Mouse (Mus musculus): ENCODE results near the gene U2af1. TPM values are rescaled to one million over a fixed set of nuclear protein-coding genes. Genes with fewer than 3 reads are reported as not detected.

The U2af1 gene
- polyA plus RNA-seq, 1 experiment from 2014 or later: 162 TPM

GRCm38 (mm10) chr17:31636942-31637811 lies 21.5 kb downstream of the U2af1 start, which contains the start of gene Cbs:
Gene Cbs, minus strand, starts transcription at chr17:31637238.
- Histone ChIP-seq H3K27ac (ENCODE audit: low read depth) (no peak within 1 kb of the TSS), H3K9me3 (ENCODE audit: control insufficient read depth, low read length) (no peaks in the 10 kb centered on the region), H3K4me2 (ENCODE audit: low read length) (peak within 1 kb of the TSS; percentile 100), H3K9ac (ENCODE audit: low read length) (peak within 1 kb of the TSS; percentile 42; the same call in 1 of the 2 replicates), H3K27me3 (replicated peaks; ENCODE audit: control insufficient read depth, insufficient read depth, low read length) (peaks cover 21% of the 10 kb centered on the region), H3K4me3 (ENCODE audit: low read depth, low read length) (peak within 1 kb of the TSS; percentile 48), H3K4me1 (replicated peaks; ENCODE audit: control insufficient read depth, insufficient read depth, low read length) (peaks cover 8% of the 10 kb centered on the region), H3K36me3 (ENCODE audit: control insufficient read depth, insufficient read depth, low read length) (no peaks in the 10 kb centered on the region)
- 2% methylated on average over 59 of the region's 61 CpGs for WGBS
- DNase-seq (ENCODE audit: low spot score) (peak; percentile 85), ATAC-seq (replicated peaks; ENCODE audit: low FRiP score, low TSS enrichment, low read depth) (peak; percentile 87)

GRCm38 (mm10) chr17:31636277-31636941 lies 22.3 kb downstream of the U2af1 start:
- H3K9ac ChIP-seq (ENCODE audit: low read length): peak overlapping the region; percentile 42; the same call in 1 of the 2 replicates
- WGBS: 4% methylated on average over 45 of the region's 45 CpGs
- no peaks in the 10 kb centered on the region for H3K36me3 ChIP-seq (ENCODE audit: control insufficient read depth, insufficient read depth, low read length)
- peak overlapping the region; percentile 100 for H3K4me2 ChIP-seq (ENCODE audit: low read length)
- peaks cover 21% of the 10 kb centered on the region for H3K27me3 ChIP-seq (replicated peaks; ENCODE audit: control insufficient read depth, insufficient read depth, low read length)
- peaks cover 8% of the 10 kb centered on the region for H3K4me1 ChIP-seq (replicated peaks; ENCODE audit: control insufficient read depth, insufficient read depth, low read length)
- no peaks in the 10 kb centered on the region for H3K9me3 ChIP-seq (ENCODE audit: control insufficient read depth, low read length)
- peak overlapping the region; percentile 48 for H3K4me3 ChIP-seq (ENCODE audit: low read depth, low read length)
- ATAC-seq (replicated peaks; ENCODE audit: low FRiP score, low TSS enrichment, low read depth) (peak; percentile 36), DNase-seq (ENCODE audit: low spot score) (peak; percentile 65)
- no peak overlapping the region for H3K27ac ChIP-seq (ENCODE audit: low read depth)

- DNase-seq (ENCODE audit: low spot score): no peak
- H3K36me3 ChIP-seq (ENCODE audit: control insufficient read depth, insufficient read depth, low read length): no peaks in the 10 kb centered on the region
- H3K4me1 ChIP-seq (replicated peaks; ENCODE audit: control insufficient read depth, insufficient read depth, low read length): peaks cover 8% of the 10 kb centered on the region
- 58% methylated on average over 11 of the region's 11 CpGs for WGBS
- peaks cover 21% of the 10 kb centered on the region for H3K27me3 ChIP-seq (replicated peaks; ENCODE audit: control insufficient read depth, insufficient read depth, low read length)
- H3K4me3 ChIP-seq (ENCODE audit: low read depth, low read length): no peak overlapping the region
- no peaks in the 10 kb centered on the region for H3K9me3 ChIP-seq (ENCODE audit: control insufficient read depth, low read length)
- H3K4me2 ChIP-seq (ENCODE audit: low read length): no peak overlapping the region
- H3K9ac ChIP-seq (ENCODE audit: low read length): no peak overlapping the region
- no peak overlapping the region for H3K27ac ChIP-seq (ENCODE audit: low read depth)
- no peak for ATAC-seq (replicated peaks; ENCODE audit: low FRiP score, low TSS enrichment, low read depth)
Observed at GRCm38 (mm10) chr17:31635781-31636180, 22.9 kb downstream of the U2af1 start.

- no peaks in the 10 kb centered on the region for H3K9me3 ChIP-seq (ENCODE audit: control insufficient read depth, low read length)
- ATAC-seq (replicated peaks; ENCODE audit: low FRiP score, low TSS enrichment, low read depth) (no peak), DNase-seq (ENCODE audit: low spot score) (no peak)
- 79% methylated on average over 5 of the region's 5 CpGs for WGBS
- H3K4me2 ChIP-seq (ENCODE audit: low read length): no peak overlapping the region
- no peak overlapping the region for H3K9ac ChIP-seq (ENCODE audit: low read length)
- peaks cover 21% of the 10 kb centered on the region for H3K27me3 ChIP-seq (replicated peaks; ENCODE audit: control insufficient read depth, insufficient read depth, low read length)
- no peaks in the 10 kb centered on the region for H3K36me3 ChIP-seq (ENCODE audit: control insufficient read depth, insufficient read depth, low read length)
- no peak overlapping the region for H3K4me3 ChIP-seq (ENCODE audit: low read depth, low read length)
- H3K4me1 ChIP-seq (replicated peaks; ENCODE audit: control insufficient read depth, insufficient read depth, low read length): peaks cover 8% of the 10 kb centered on the region
- H3K27ac ChIP-seq (ENCODE audit: low read depth): no peak overlapping the region
Observed at GRCm38 (mm10) chr17:31634896-31635295, 23.8 kb downstream of the U2af1 start.

GRCm38 (mm10) chr17:31633007-31633406 lies 25.7 kb downstream of the U2af1 start:
- Histone ChIP-seq H3K4me1 (replicated peaks; ENCODE audit: control insufficient read depth, insufficient read depth, low read length) (peaks cover 8% of the 10 kb centered on the region), H3K27me3 (replicated peaks; ENCODE audit: control insufficient read depth, insufficient read depth, low read length) (peaks cover 21% of the 10 kb centered on the region), H3K4me2 (ENCODE audit: low read length) (no peak overlapping the region), H3K36me3 (ENCODE audit: control insufficient read depth, insufficient read depth, low read length) (no peaks in the 10 kb centered on the region), H3K4me3 (ENCODE audit: low read depth, low read length) (no peak overlapping the region), H3K27ac (ENCODE audit: low read depth) (no peak overlapping the region), H3K9me3 (ENCODE audit: control insufficient read depth, low read length) (no peaks in the 10 kb centered on the region), H3K9ac (ENCODE audit: low read length) (no peak overlapping the region)
- ATAC-seq (replicated peaks; ENCODE audit: low FRiP score, low TSS enrichment, low read depth) (no peak), DNase-seq (ENCODE audit: low spot score) (no peak)
- 79% methylated on average over 6 of the region's 6 CpGs for WGBS

- H3K36me3 ChIP-seq (ENCODE audit: control insufficient read depth, insufficient read depth, low read length): no peaks in the 10 kb centered on the region
- 77% methylated on average over 10 of the region's 10 CpGs for WGBS
- no peak overlapping the region for H3K4me2 ChIP-seq (ENCODE audit: low read length)
- H3K4me1 ChIP-seq (replicated peaks; ENCODE audit: control insufficient read depth, insufficient read depth, low read length): peaks cover 2% of the 10 kb centered on the region
- H3K4me3 ChIP-seq (ENCODE audit: low read depth, low read length): no peak overlapping the region
- H3K27ac ChIP-seq (ENCODE audit: low read depth): no peak overlapping the region
- ATAC-seq (replicated peaks; ENCODE audit: low FRiP score, low TSS enrichment, low read depth): no peak
- H3K9ac ChIP-seq (ENCODE audit: low read length): no peak overlapping the region
- H3K27me3 ChIP-seq (replicated peaks; ENCODE audit: control insufficient read depth, insufficient read depth, low read length): peaks cover 14% of the 10 kb centered on the region
- no peaks in the 10 kb centered on the region for H3K9me3 ChIP-seq (ENCODE audit: control insufficient read depth, low read length)
- DNase-seq (ENCODE audit: low spot score): no peak
Observed at GRCm38 (mm10) chr17:31631081-31631800, 27.5 kb downstream of the U2af1 start.

GRCm38 (mm10) chr17:31627961-31628360 lies 30.7 kb downstream of the U2af1 start:
- WGBS: 93% methylated on average over 2 of the region's 2 CpGs
- Histone ChIP-seq H3K4me1 (replicated peaks; ENCODE audit: control insufficient read depth, insufficient read depth, low read length) (no peaks in the 10 kb centered on the region), H3K4me3 (ENCODE audit: low read depth, low read length) (no peak overlapping the region), H3K4me2 (ENCODE audit: low read length) (no peak overlapping the region), H3K9ac (ENCODE audit: low read length) (no peak overlapping the region), H3K27me3 (replicated peaks; ENCODE audit: control insufficient read depth, insufficient read depth, low read length) (no peaks in the 10 kb centered on the region), H3K36me3 (ENCODE audit: control insufficient read depth, insufficient read depth, low read length) (no peaks in the 10 kb centered on the region), H3K27ac (ENCODE audit: low read depth) (no peak overlapping the region), H3K9me3 (ENCODE audit: control insufficient read depth, low read length) (no peaks in the 10 kb centered on the region)
- DNase-seq (ENCODE audit: low spot score) (no peak), ATAC-seq (replicated peaks; ENCODE audit: low FRiP score, low TSS enrichment, low read depth) (no peak)

GRCm38 (mm10) chr17:31623101-31623500 lies 35.6 kb downstream of the U2af1 start:
- Histone ChIP-seq H3K27ac (ENCODE audit: low read depth) (no peak overlapping the region), H3K4me1 (replicated peaks; ENCODE audit: control insufficient read depth, insufficient read depth, low read length) (no peaks in the 10 kb centered on the region), H3K36me3 (ENCODE audit: control insufficient read depth, insufficient read depth, low read length) (no peaks in the 10 kb centered on the region), H3K27me3 (replicated peaks; ENCODE audit: control insufficient read depth, insufficient read depth, low read length) (no peaks in the 10 kb centered on the region), H3K9me3 (ENCODE audit: control insufficient read depth, low read length) (no peaks in the 10 kb centered on the region), H3K4me2 (ENCODE audit: low read length) (no peak overlapping the region), H3K9ac (ENCODE audit: low read length) (no peak overlapping the region), H3K4me3 (ENCODE audit: low read depth, low read length) (no peak overlapping the region)
- ATAC-seq (replicated peaks; ENCODE audit: low FRiP score, low TSS enrichment, low read depth) (no peak), DNase-seq (ENCODE audit: low spot score) (no peak)
- 83% methylated on average over 4 of the region's 4 CpGs for WGBS

Data from intestine, embryonic 14.5 days (tissue).